Mouse (Mus musculus) liver, adult 2 months (tissue): ENCODE measurements around the gene Xpot.

Experiments
- CTCF ChIP-seq: fragments of 200-500 bp; IDR thresholded peaks from 2 replicates; pipeline ENCODE4 v1.5.1; 2011; ENCODE audit warnings: low read depth, low read length, control low read depth
- POLR2A ChIP-seq: fragments of 200-500 bp; IDR thresholded peaks from 2 replicates; pipeline ENCODE4 v1.6.1; 2011; ENCODE audit warnings: low read length, control low read depth; ENCODE audit not compliant: insufficient read depth; ENCODE audit errors: extremely low read depth

DNA sequence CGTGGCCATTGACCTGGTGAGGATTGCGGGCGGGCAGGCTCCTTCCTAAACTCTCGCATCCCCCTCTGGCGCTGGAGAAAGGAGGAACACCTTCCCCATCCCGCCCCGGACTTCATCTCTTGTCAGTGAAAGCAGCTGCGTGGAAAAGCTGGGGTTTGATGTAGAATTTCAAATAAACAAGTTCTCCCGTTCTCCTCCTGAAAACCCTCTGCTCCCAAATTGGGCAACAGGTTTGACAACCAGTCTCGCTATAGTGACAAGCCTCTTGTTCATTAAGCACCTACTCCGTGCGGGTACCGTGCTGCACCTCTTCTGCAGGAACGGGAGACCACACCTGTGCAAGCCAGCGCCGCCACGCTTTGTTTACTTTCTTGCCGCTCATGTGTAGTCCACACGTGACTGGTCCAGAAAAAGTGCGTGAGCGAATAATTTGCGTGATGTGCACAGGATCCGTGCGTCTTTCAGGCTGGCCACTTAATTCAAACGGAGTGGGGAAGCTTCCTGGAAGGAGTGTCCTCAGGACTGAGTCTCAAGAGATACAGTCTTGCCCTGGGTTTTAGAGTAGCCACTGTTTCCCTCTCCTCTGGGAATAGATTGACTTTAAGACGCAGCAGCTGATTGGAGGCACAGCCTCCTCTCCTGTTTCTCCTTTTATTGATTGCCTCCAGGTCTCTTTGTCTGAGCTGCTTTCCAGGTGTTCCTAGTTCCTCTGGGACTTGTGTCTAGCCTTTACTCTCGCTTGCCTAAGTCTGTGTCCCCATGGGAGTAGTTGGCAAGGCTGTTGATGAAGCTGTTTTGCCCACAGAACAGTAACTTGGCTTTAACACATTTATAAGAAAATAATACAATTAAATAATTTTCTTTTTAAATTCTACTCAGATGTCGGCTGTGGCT, 16.2 kb upstream of the Xpot start:
- no peak for TF ChIP-seq CTCF
- TF ChIP-seq POLR2A: no peak
